In the genomic region with DNA sequence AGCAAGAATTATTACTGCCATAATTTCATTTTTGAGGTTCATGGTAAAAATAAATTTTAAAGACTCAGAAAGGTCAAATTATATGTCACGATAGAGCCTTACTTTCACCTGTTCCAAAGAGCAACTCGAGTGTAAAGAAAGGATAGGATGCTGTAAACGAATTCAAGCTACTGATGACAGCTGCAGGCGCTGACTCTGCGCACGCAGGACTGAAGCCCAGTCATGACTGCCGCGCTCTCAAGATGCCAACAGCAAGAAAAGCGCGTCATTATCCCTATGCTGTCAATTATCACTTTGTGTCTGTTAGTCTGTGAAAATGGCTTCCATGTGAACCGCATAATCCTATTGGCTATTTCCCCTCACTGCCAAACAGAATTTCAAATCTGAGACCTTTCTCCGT, we compare ENCODE assay signal across 17 mouse cellular contexts. TPM values are rescaled to one million over a fixed set of nuclear protein-coding genes. Genes with fewer than 3 reads are reported as not detected.
DNase-seq lines count a peak whose midpoint lies in the region; ATAC-seq and TF ChIP-seq lines count a peak whose summit lies in the region.
"Had no signal": no experiment of that assay in that cellular context is flagged by ENCODE, and none has a peak within 500 bp of the region (broad histone marks: within the 10 kb centered on the region; RNA-seq: fewer than 3 reads in every experiment).

No protein-coding gene starts in this region.

- H3K9me3 ChIP-seq in heart, embryonic 14.5 days (ENCODE audit: control insufficient read depth, low read length) = no peaks in the 10 kb centered on the region
- H3K9me3 ChIP-seq in lung, embryonic 14.5 days (ENCODE audit: low read depth, low read length) = no peaks in the 10 kb centered on the region
- no peaks in the 10 kb centered on the region for H3K9me3 ChIP-seq in intestine, embryonic 15.5 days
- H3K9me3 ChIP-seq in liver, embryonic 14.5 days (ENCODE audit: control insufficient read depth, low read length) = no peaks in the 10 kb centered on the region
- H3K9me3 ChIP-seq: hindbrain, embryonic 10.5 days; limb, embryonic 10.5 days had no signal

- 49% methylated on average over 12 of the region's 12 CpGs for WGBS in heart, embryonic 14.5 days
- WGBS in heart, adult 2 months = 65% methylated on average over 12 of the region's 12 CpGs
- WGBS in lung, embryonic 14.5 days = 42% methylated on average over 12 of the region's 12 CpGs
- WGBS in intestine, embryonic 15.5 days = 63% methylated on average over 12 of the region's 12 CpGs
- WGBS in liver, embryonic 14.5 days (ENCODE audit: insufficient replicate concordance) = 67% methylated on average over 12 of the region's 12 CpGs

- TF ChIP-seq POLR2A in heart, adult 2 months (IDR thresholded peaks at IDR 0.05; ENCODE audit: insufficient read depth, low read depth, low read length) = no peak

- peak overlapping the region; percentile 63 for H3K4me2 ChIP-seq in heart, embryonic 14.5 days (ENCODE audit: low read length)
- H3K4me2 ChIP-seq in lung, embryonic 14.5 days = peak overlapping the region; percentile 48
- H3K4me2 ChIP-seq in intestine, embryonic 15.5 days (replicated peaks) = peak overlapping the region; percentile 36
- H3K4me2 ChIP-seq in liver, embryonic 14.5 days (ENCODE audit: low read depth) = peak overlapping the region; percentile 9

- H3K4me3 ChIP-seq in heart, embryonic 14.5 days (ENCODE audit: control insufficient read depth in 1 of 2, insufficient read depth in 1 of 2, low read depth in 1 of 2, low read length in 2 of 2) = peak overlapping the region in 1 of 2 experiments; percentile 23; a peak in 2 of 4 replicates
- no peak overlapping the region for H3K4me3 ChIP-seq in heart, adult 2 months
- H3K4me3 ChIP-seq in lung, embryonic 14.5 days (ENCODE audit: low read depth, low read length) = 0 out of 2 replicates have a peak overlapping the region, but pooled peaks have one; percentile 9
- H3K4me3 ChIP-seq in intestine, embryonic 15.5 days (replicated peaks) = peak overlapping the region; percentile 14
- H3K4me3 ChIP-seq in liver, embryonic 14.5 days (ENCODE audit: insufficient read depth in 1 of 2, low read depth in 2 of 2, low read length in 2 of 2) = peak overlapping the region; percentile 18 to 27; a peak in 3 of 4 replicates
- H3K4me3 ChIP-seq: hindbrain, embryonic 10.5 days; limb, embryonic 10.5 days had no signal

- 0 out of 2 replicates have a peak, but pooled peaks cover 5% of the 10 kb centered on the region for H3K27me3 ChIP-seq in heart, embryonic 14.5 days (ENCODE audit: control insufficient read depth, insufficient read depth, low read length)
- H3K27me3 ChIP-seq in heart, adult 2 months (ENCODE audit: control insufficient read depth, insufficient read depth, low read length) = no peaks in the 10 kb centered on the region
- peaks cover 2% of the 10 kb centered on the region; the same call in 1 of the 2 replicates for H3K27me3 ChIP-seq in lung, embryonic 14.5 days (ENCODE audit: insufficient read depth, low read length)
- H3K27me3 ChIP-seq in intestine, embryonic 15.5 days (replicated peaks) = no peaks in the 10 kb centered on the region
- no peaks in the 10 kb centered on the region for H3K27me3 ChIP-seq in liver, embryonic 14.5 days (ENCODE audit: control insufficient read depth, insufficient read depth, low read length)

- DNase-seq in heart, adult 2 months = no peak
- peak; percentile 25 for DNase-seq in lung, embryonic 14.5 days
- no peak for DNase-seq in lung, postnatal 14 days
- DNase-seq in liver, embryonic 14.5 days (ENCODE audit: low read depth in 3 of 3, low spot score in 3 of 3) = no peak
- DNase-seq in cerebellum, adult 18-20 months = no peak
- DNase-seq in right cerebral cortex, postnatal 36 days (ENCODE audit: low spot score in 2 of 2) = no peak
- DNase-seq: cerebellum, adult 11-12 months; thymus, adult 18-20 months had no signal

- 0 out of 4 replicates have a peak, but pooled peaks cover 0 to 2% of the 10 kb centered on the region in 2 experiments for H3K4me1 ChIP-seq in heart, embryonic 14.5 days (ENCODE audit: control insufficient read depth in 2 of 2, insufficient read depth in 2 of 2, low read length in 2 of 2)
- peaks cover 1% of the 10 kb centered on the region for H3K4me1 ChIP-seq in heart, adult 2 months (ENCODE audit: control insufficient read depth, insufficient read depth, low read length)
- no peaks in the 10 kb centered on the region for H3K4me1 ChIP-seq in lung, embryonic 14.5 days (ENCODE audit: insufficient read depth)
- H3K4me1 ChIP-seq in intestine, embryonic 15.5 days (replicated peaks) = no peaks in the 10 kb centered on the region
- peaks cover 0 to 2% of the 10 kb centered on the region in 2 experiments; a peak in 2 of 4 replicates for H3K4me1 ChIP-seq in liver, embryonic 14.5 days (replicated peaks; ENCODE audit: control insufficient read depth in 2 of 2, insufficient read depth in 2 of 2, low read length in 1 of 2)

- no peaks in the 10 kb centered on the region for H3K79me2 ChIP-seq in heart, adult 2 months (replicated peaks; ENCODE audit: control insufficient read depth, insufficient read depth, low read length)

- TF ChIP-seq EP300 in heart, adult 2 months (IDR thresholded peaks at IDR 0.05; ENCODE audit: insufficient read depth, low read depth, low read length) = no peak
- no peak for TF ChIP-seq EP300 in liver, embryonic 14.5 days (IDR thresholded peaks at IDR 0.05; ENCODE audit: low read depth)

- intact Hi-C loops in heart, adult 2 months (cut with DNase I) = no loop called here

- ATAC-seq in heart, embryonic 14.5 days (ENCODE audit: insufficient number of reproducible peaks, insufficient read depth, low FRiP score, low read depth) = no peak
- ATAC-seq in lung, embryonic 14.5 days (ENCODE audit: insufficient read depth) = no peak; the same call in 1 of the 2 replicates
- ATAC-seq in intestine, embryonic 15.5 days = peak; percentile 52
- ATAC-seq in liver, embryonic 14.5 days (ENCODE audit: insufficient read depth) = no peak
- ATAC-seq: activated CD4-positive, CD25-positive, alpha-beta regulatory T cell, adult 4 months; CD4-positive, CD25-positive, alpha-beta regulatory T cell, adult 4 months had no signal

- no peak overlapping the region for H3K9ac ChIP-seq in heart, embryonic 14.5 days (ENCODE audit: low read length)
- no peak overlapping the region for H3K9ac ChIP-seq in heart, adult 2 months (ENCODE audit: low read depth, low read length)
- H3K9ac ChIP-seq in lung, embryonic 14.5 days = no peak overlapping the region
- no peak overlapping the region for H3K9ac ChIP-seq in intestine, embryonic 15.5 days
- H3K9ac ChIP-seq in liver, embryonic 14.5 days (replicated peaks) = no peak overlapping the region

- no peak overlapping the region for H3K27ac ChIP-seq in heart, embryonic 14.5 days (replicated peaks in 1 of 2; ENCODE audit: control insufficient read depth in 1 of 2, insufficient read depth in 1 of 2, low read depth in 2 of 2, low read length in 2 of 2)
- H3K27ac ChIP-seq in heart, adult 2 months = no peak overlapping the region
- no peak overlapping the region for H3K27ac ChIP-seq in lung, embryonic 14.5 days (ENCODE audit: low read depth)
- no peak overlapping the region for H3K27ac ChIP-seq in intestine, embryonic 15.5 days
- no peak overlapping the region for H3K27ac ChIP-seq in liver, embryonic 14.5 days
- H3K27ac ChIP-seq: hindbrain, embryonic 10.5 days; limb, embryonic 10.5 days had no signal

- TF ChIP-seq CTCF in heart, adult 2 months (IDR thresholded peaks at IDR 0.05) = no peak
- no peak for TF ChIP-seq CTCF in lung, embryonic 14.5 days (IDR thresholded peaks at IDR 0.05; ENCODE audit: low read depth)
- TF ChIP-seq CTCF in liver, embryonic 14.5 days (IDR thresholded peaks at IDR 0.05; ENCODE audit: low read depth) = no peak

- no peaks in the 10 kb centered on the region for H3K36me3 ChIP-seq in heart, embryonic 14.5 days (ENCODE audit: control insufficient read depth, insufficient read depth, low read length)
- H3K36me3 ChIP-seq in heart, adult 2 months (ENCODE audit: control insufficient read depth, insufficient read depth, low read length) = no peaks in the 10 kb centered on the region
- H3K36me3 ChIP-seq in lung, embryonic 14.5 days (ENCODE audit: insufficient read depth) = no peaks in the 10 kb centered on the region
- H3K36me3 ChIP-seq in intestine, embryonic 15.5 days = no peaks in the 10 kb centered on the region
- H3K36me3 ChIP-seq in liver, embryonic 14.5 days (replicated peaks; ENCODE audit: control insufficient read depth, insufficient read depth, low read depth) = no peaks in the 10 kb centered on the region
- H3K36me3 ChIP-seq: hindbrain, embryonic 10.5 days; limb, embryonic 10.5 days had no signal

RNA-seq across cellular contexts. Expression of a gene that starts 0.5 kb away (rescaled TPM):
- 0.18 and 0.31 TPM in 2 replicates for polyA plus RNA-seq in heart, embryonic 14.5 days (2014; fragmentation: Nextera tagmentation; extraction: Ambion mirVana)
- not detected for total RNA-seq in heart, adult 2 months (2021)
- polyA plus RNA-seq in heart, adult 2 months (2012; rRNA removed) = 0.09 TPM in 1 of 2 replicates, not detected in the other
- 1.1 TPM in 2 replicates for polyA plus RNA-seq in lung, embryonic 14.5 days (2014; fragmentation: Nextera tagmentation; extraction: Ambion mirVana)
- polyA plus RNA-seq in intestine, embryonic 15.5 days (2015; fragmentation: Nextera tagmentation; extraction: Ambion mirVana) = 0.72 and 0.78 TPM in 2 replicates
- 0.92 and 1.2 TPM in 2 replicates for polyA plus RNA-seq in liver, embryonic 14.5 days (2012; rRNA removed)
- 1.3 TPM in 2 replicates for polyA plus RNA-seq in liver, embryonic 14.5 days (2014; fragmentation: Nextera tagmentation; extraction: Ambion mirVana)
- total RNA-seq: gastrocnemius, adult 18-20 months; megakaryocyte-erythroid progenitor cell, adult 5-6 weeks had no signal
- polyA plus RNA-seq: activated CD4-positive, CD25-positive, alpha-beta regulatory T cell, adult 4 months; CD4-positive, CD25-positive, alpha-beta regulatory T cell, adult 4 months; spleen, adult 2 months had no signal

Comparison
In these comparisons a context has a peak if more than half of its experiments do, and no peak if none do; other contexts are left out.
1. H3K4me2 ChIP-seq: peak in every context shown above with its lines; median percentile 63 in heart, embryonic 14.5 days; 48 in lung, embryonic 14.5 days; 36 in intestine, embryonic 15.5 days; 9 in liver, embryonic 14.5 days.